Mouse (Mus musculus): ENCODE results near the gene Olfr544. TPM values are rescaled to one million over a fixed set of nuclear protein-coding genes. Genes with fewer than 3 reads are reported as not detected.

The Olfr544 gene
- polyA plus RNA-seq, 1 experiment: not detected

DNA sequence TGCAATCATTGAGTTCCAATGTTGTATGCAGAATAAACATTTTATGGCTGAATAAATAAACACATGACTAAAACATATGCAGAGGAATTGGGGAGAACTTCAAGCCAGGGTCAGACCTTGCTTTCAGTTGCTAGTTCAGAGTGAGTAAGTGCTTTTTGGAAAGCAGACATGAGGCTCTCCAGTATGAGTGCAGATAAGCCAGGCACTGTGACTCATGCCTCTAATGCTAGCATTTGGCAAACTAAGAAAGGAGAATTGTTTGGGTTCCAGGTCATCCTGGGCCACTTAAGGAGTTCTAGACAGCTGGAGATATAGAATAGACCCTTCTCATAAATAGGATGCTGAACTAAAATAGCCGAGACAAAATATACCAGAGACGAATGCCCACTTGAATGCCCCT is 4.4 kb downstream of the Olfr544 start:
- 67% methylated on average over 2 of the region's 2 CpGs for whole genome bisulfite sequencing
- Histone ChIP-seq H3K4me3 (replicated peaks; ENCODE audit: control insufficient read depth, low read depth, low read length) (no peak overlapping the region), H3K27ac (ENCODE audit: control insufficient read depth, insufficient read depth, low read depth, low read length, poor library complexity) (no peak overlapping the region), H3K4me1 (ENCODE audit: control insufficient read depth, insufficient read depth, low read length) (no peaks in the 10 kb centered on the region)
- TF ChIP-seq POLR2A (IDR thresholded peaks at IDR 0.05; ENCODE audit: borderline replicate concordance, control insufficient read depth, low read depth, low read length) (no peak), CTCF (IDR thresholded peaks at IDR 0.05; ENCODE audit: control insufficient read depth, insufficient read depth, low read length) (no peak)

DNA sequence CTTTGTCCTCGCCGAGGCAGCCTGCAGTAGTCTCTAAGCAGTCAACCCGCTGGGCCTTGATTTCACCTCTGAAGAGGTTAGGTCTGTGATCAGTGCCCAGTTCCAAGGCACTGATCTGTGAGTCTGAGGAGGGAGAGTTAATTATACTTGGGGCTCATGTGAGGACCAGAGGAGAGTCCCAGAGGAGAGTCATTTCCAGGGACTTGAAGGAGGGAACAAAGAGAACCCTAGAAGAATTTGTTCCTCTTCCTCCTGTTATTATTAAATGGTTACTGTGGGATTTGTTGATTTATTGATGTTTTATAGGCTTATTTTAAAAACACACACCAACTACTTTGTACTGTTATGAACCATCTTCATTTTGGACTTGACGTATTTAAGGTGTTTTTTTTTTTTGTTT is 6.5 kb downstream of the Olfr544 start, which contains the start of gene Olfr543:
Gene Olfr543 (minus strand): TSS at position 101 of the 400 bp plus-strand sequence.
- H3K27ac ChIP-seq (ENCODE audit: control insufficient read depth, insufficient read depth, low read depth, low read length, poor library complexity): no peak within 1 kb of the TSS
- H3K4me1 ChIP-seq (ENCODE audit: control insufficient read depth, insufficient read depth, low read length): no peaks in the 10 kb centered on the region
- no peak within 1 kb of the TSS for H3K4me3 ChIP-seq (replicated peaks; ENCODE audit: control insufficient read depth, low read depth, low read length)
- TF ChIP-seq CTCF (IDR thresholded peaks at IDR 0.05; ENCODE audit: control insufficient read depth, insufficient read depth, low read length) (no peak), POLR2A (IDR thresholded peaks at IDR 0.05; ENCODE audit: borderline replicate concordance, control insufficient read depth, low read depth, low read length) (no peak)
- 92% methylated on average over 4 of the region's 4 CpGs for WGBS

DNA sequence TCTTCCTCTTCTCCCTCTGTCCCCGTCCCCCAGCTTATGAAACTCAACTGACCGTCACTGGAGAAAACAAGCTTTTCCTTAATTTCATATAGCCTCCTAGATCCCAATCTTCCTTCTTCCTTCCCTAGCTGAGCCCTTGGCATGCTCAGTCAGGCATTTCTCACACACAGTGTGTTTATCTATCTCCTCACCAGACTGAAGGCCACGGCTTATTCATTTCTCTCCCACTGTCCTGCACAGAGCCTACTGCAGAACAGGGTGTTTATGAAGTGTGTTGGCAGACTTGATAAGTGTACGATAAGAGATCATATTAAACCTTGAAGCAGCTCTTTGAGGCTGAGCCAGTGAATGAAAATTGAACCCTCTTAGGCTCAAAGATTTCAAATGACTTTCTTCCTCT is 7.3 kb downstream of the Olfr544 start:
- 59% methylated on average over 4 of the region's 4 CpGs for WGBS
- Histone ChIP-seq H3K27ac (ENCODE audit: control insufficient read depth, insufficient read depth, low read depth, low read length, poor library complexity) (no peak overlapping the region), H3K4me3 (replicated peaks; ENCODE audit: control insufficient read depth, low read depth, low read length) (no peak overlapping the region), H3K4me1 (ENCODE audit: control insufficient read depth, insufficient read depth, low read length) (no peaks in the 10 kb centered on the region)
- TF ChIP-seq POLR2A (IDR thresholded peaks at IDR 0.05; ENCODE audit: borderline replicate concordance, control insufficient read depth, low read depth, low read length) (no peak), CTCF (IDR thresholded peaks at IDR 0.05; ENCODE audit: control insufficient read depth, insufficient read depth, low read length) (no peak)

DNA sequence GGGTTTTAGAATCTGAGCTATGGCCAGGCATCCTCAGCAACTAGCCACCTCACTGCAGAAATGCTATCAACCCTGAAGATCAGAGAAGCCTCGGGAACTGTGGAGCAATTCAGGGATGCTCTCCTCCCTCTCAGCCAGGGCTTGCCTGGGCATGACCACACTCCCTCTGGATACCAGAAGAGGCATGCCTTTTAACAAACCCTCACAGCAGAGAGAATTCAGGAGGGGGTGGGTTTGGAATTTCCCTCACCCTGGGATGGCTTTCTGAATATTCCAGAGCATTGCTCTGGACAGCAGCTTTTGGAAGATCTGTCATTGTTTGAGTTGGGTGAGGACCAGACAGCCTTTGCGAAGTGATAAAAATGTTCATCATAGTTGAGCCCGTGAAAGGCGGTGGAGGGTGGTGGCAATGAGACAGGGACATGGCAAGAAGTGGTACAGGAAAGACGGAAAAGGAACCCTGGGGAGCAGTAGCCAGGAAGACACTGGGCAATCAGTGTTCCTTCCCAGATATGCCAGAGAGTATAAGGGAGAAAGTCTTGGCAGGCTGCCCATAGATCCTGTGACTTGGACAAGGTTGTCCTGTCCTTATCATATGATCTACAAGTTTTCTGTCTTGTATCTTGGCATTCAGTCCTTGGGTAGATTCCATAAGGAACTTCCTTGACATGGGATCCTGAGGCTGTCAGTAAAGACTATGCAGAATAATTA is 8.6 kb downstream of the Olfr544 start:
- WGBS: 82% methylated on average over 5 of the region's 5 CpGs
- H3K27ac ChIP-seq (ENCODE audit: control insufficient read depth, insufficient read depth, low read depth, low read length, poor library complexity): no peak overlapping the region
- TF ChIP-seq POLR2A (IDR thresholded peaks at IDR 0.05; ENCODE audit: borderline replicate concordance, control insufficient read depth, low read depth, low read length) (no peak), CTCF (IDR thresholded peaks at IDR 0.05; ENCODE audit: control insufficient read depth, insufficient read depth, low read length) (no peak)

DNA sequence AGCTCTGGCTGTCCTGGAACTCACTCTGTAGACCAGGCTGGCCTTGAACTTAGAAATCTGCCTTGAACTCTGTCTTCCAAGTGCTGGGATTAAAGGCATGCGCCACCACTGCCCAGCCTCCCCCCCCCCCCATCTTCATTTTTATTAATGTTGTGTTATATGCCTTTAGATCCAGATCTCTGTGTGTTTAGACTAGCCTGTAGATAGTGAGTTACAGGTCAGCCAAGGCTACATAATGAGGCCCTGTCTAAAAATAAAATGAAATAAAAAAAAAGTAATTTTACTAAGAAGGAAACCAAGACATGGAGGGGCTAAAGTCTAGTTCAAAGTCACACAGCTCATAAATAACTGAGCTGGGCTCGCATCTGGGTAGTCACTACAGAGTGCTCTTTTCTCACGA is 9.2 kb downstream of the Olfr544 start:
- no peaks in the 10 kb centered on the region for H3K4me1 ChIP-seq (ENCODE audit: control insufficient read depth, insufficient read depth, low read length)
- TF ChIP-seq POLR2A (IDR thresholded peaks at IDR 0.05; ENCODE audit: borderline replicate concordance, control insufficient read depth, low read depth, low read length) (no peak), CTCF (IDR thresholded peaks at IDR 0.05; ENCODE audit: control insufficient read depth, insufficient read depth, low read length) (no peak)
- 76% methylated on average over 3 of the region's 3 CpGs for WGBS

More for the DNA sequence above, 8.6 kb downstream of the Olfr544 start:
- H3K4me1 ChIP-seq (ENCODE audit: control insufficient read depth, insufficient read depth, low read length): no peaks in the 10 kb centered on the region
- no peak overlapping the region for H3K4me3 ChIP-seq (replicated peaks; ENCODE audit: control insufficient read depth, low read depth, low read length)

DNA sequence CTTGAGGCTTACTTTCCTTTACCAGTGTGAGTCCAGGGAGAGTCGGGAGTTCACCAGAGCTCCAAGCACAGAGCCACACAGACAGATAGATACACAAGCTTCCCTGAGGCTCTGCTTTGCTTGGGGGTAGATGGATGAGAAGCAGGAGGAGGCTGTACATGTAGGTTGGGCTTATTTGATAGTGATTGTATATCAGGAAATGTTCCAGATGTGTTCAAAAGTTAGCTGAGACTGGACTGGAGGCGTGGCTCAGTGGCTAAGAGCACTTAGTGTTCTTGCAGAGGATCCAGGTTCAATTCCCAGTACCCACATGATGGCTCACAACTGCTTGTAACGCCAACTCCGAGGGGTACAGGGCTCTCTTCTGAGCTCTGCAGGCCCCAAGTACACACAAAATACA is 9.7 kb downstream of the Olfr544 start:
- H3K27ac ChIP-seq (ENCODE audit: control insufficient read depth, insufficient read depth, low read depth, low read length, poor library complexity): no peak overlapping the region
- H3K4me1 ChIP-seq (ENCODE audit: control insufficient read depth, insufficient read depth, low read length): no peaks in the 10 kb centered on the region
- H3K4me3 ChIP-seq (replicated peaks; ENCODE audit: control insufficient read depth, low read depth, low read length): no peak overlapping the region
- TF ChIP-seq CTCF (IDR thresholded peaks at IDR 0.05; ENCODE audit: control insufficient read depth, insufficient read depth, low read length): no peak
- WGBS: 80% methylated on average over 4 of the region's 4 CpGs

More for the DNA sequence above, 9.2 kb downstream of the Olfr544 start:
- Histone ChIP-seq H3K27ac (ENCODE audit: control insufficient read depth, insufficient read depth, low read depth, low read length, poor library complexity) (no peak overlapping the region), H3K4me3 (replicated peaks; ENCODE audit: control insufficient read depth, low read depth, low read length) (no peak overlapping the region)

DNA sequence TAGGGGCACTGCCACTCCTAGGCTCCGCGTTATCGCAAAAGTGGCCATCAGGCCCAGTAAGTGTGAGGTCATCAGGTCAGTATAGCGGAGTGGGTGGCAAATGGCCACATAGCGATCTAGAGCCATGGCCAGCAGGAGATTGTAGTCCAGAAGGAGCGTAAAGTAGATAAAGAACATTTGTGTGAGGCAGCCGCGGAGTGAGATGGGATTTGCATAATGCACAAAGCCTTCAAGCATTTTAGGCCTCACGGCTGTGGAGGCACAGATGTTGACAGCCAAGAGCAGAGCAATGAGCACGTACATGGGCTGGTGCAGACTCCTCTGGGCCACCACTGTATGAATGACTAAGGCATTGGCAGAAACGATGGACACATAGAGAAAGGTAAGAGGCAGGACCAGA is 10.7 kb downstream of the Olfr544 start:
- Histone ChIP-seq H3K4me1 (ENCODE audit: control insufficient read depth, insufficient read depth, low read length) (no peaks in the 10 kb centered on the region), H3K4me3 (replicated peaks; ENCODE audit: control insufficient read depth, low read depth, low read length) (no peak overlapping the region), H3K27ac (ENCODE audit: control insufficient read depth, insufficient read depth, low read depth, low read length, poor library complexity) (no peak overlapping the region)
- no peak for TF ChIP-seq CTCF (IDR thresholded peaks at IDR 0.05; ENCODE audit: control insufficient read depth, insufficient read depth, low read length)
- TF ChIP-seq POLR2A (IDR thresholded peaks at IDR 0.05; ENCODE audit: borderline replicate concordance, control insufficient read depth, low read depth, low read length): no peak
- WGBS: 89% methylated on average over 11 of the region's 11 CpGs

DNA sequence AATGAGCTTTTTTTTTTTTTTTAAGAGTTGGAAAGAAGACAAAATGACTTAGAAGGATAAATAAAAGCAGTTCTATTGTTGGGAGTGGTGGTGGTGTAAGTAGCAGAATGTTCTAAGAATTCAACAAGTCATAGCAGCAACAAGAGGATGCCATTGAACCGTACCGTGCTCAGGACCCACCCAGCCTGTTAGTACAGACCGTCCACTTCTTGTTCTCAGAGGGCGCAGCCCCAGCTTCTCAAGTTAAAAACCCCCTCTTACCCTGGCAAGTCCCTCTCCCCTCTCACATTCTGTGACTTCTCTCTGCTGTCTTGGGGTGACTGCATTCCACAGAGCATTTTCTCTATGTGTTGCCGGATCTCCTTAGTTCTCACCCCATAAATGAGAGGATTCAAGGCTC is 11.5 kb downstream of the Olfr544 start:
- 92% methylated on average over 5 of the region's 5 CpGs for WGBS
- Histone ChIP-seq H3K27ac (ENCODE audit: control insufficient read depth, insufficient read depth, low read depth, low read length, poor library complexity) (no peak overlapping the region), H3K4me3 (replicated peaks; ENCODE audit: control insufficient read depth, low read depth, low read length) (no peak overlapping the region), H3K4me1 (ENCODE audit: control insufficient read depth, insufficient read depth, low read length) (no peaks in the 10 kb centered on the region)
- no peak for TF ChIP-seq CTCF (IDR thresholded peaks at IDR 0.05; ENCODE audit: control insufficient read depth, insufficient read depth, low read length)
- TF ChIP-seq POLR2A (IDR thresholded peaks at IDR 0.05; ENCODE audit: borderline replicate concordance, control insufficient read depth, low read depth, low read length): no peak

DNA sequence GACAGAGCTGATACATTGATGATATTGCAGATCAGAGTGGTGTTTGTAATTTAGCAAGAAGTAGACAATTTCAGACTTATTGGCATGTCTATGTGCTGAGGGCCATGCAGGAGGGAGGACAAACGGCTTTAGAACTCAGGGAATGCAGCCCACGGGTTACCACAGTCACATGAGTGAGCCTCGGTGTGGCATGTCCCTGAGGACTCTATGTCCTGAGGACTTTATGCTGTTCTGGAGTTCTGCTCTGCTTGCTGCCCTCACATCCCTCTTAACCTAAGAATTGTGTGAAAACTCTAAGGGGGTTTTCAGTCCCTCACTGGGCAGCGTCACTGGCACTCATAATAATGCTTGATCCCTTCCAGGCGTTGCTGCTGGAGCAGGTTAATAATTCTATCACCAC is 15.4 kb downstream of the Olfr544 start:
- WGBS: 74% methylated on average over 5 of the region's 5 CpGs
- Histone ChIP-seq H3K27ac (ENCODE audit: control insufficient read depth, insufficient read depth, low read depth, low read length, poor library complexity) (no peak overlapping the region), H3K4me1 (ENCODE audit: control insufficient read depth, insufficient read depth, low read length) (no peaks in the 10 kb centered on the region), H3K4me3 (replicated peaks; ENCODE audit: control insufficient read depth, low read depth, low read length) (no peak overlapping the region)
- TF ChIP-seq CTCF (IDR thresholded peaks at IDR 0.05; ENCODE audit: control insufficient read depth, insufficient read depth, low read length) (no peak), POLR2A (IDR thresholded peaks at IDR 0.05; ENCODE audit: borderline replicate concordance, control insufficient read depth, low read depth, low read length) (no peak)

Data from bone marrow, adult 2 months (tissue).